Mouse (Mus musculus): ENCODE measurements at regions not wholly inside any gene's neighbourhood (a gene's known extent, or its start where the extent isn't known, plus 50 kb on each side); places are given as distances from the start of the nearest gene placed in this dataset.
"Not testable (repeated sequence)": the region's sequence is repeated elsewhere in the genome, so short reads cannot be mapped to it uniquely, and the experiment has no call there.

DNA sequence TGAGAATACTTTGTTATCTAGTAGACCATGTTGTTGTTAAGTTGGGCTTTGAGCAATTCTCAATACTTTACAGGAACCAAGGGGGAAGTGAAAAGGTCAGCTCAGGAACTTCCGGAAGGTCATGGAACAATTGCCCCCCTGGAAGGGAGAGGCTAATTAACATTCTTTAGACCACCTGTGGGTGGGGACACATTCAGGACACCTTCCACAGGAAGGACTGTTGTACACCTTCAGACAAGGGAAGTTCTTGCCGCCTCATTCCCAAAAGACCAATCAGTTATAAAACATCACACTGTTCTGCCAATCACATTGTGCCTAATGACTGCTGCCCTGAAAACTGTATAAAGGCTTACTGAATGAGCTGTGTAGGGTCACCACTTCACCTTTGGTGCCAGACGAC lies 701.2 kb downstream of the Trib2 start:
- H3K4me3 ChIP-seq (ENCODE audit: insufficient read depth, low read depth, low read length): no peak overlapping the region
- no peaks in the 10 kb centered on the region for H3K4me1 ChIP-seq (ENCODE audit: control insufficient read depth, insufficient read depth, insufficient read length, low read length)
- no peak overlapping the region for H3K27ac ChIP-seq (replicated peaks; ENCODE audit: low read depth, low read length)

DNA sequence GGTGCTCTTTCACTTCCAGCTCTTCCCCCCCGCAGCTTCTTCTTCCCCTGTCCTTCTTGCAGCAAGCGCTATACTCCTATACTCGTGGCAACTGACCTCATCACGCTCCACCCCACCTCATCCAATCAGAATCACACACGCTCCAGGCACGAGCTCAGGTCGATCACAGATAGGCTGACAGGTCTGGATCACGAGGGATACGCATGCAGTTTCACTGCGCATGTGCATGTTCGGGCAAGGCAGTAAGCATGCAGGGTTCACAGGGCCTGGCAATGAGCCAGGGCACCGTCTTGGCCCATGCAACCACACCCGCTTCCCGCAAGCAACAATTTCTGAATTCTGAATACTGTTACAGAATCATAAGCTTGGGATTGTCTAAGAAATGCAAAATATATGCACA lies 701.9 kb downstream of the Trib2 start:
- Histone ChIP-seq H3K27ac (replicated peaks; ENCODE audit: low read depth, low read length) (no peak overlapping the region), H3K4me3 (ENCODE audit: insufficient read depth, low read depth, low read length) (no peak overlapping the region), H3K4me1 (ENCODE audit: control insufficient read depth, insufficient read depth, insufficient read length, low read length) (no peaks in the 10 kb centered on the region)

DNA sequence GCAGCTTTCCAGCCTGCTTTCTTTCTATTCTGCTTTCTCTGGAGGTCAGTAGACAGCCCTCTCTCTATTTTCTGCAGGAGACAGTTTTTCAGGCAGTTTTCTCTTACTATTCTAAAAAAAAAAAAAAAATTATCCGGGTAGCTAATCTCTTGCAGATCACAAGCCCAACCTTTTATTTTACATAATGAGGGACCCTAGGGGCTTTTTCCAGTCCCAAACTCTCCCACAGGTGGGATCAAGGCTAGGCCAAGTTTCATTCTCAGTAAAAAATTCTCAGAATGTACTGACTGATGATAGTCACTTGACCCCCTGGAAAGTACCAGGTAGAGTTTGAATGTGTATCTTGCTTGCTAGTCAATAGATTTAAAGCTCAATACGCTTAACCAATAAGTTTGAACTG lies 705.7 kb downstream of the Trib2 start:
- no peak overlapping the region for H3K4me3 ChIP-seq (ENCODE audit: insufficient read depth, low read depth, low read length)
- H3K27ac ChIP-seq (replicated peaks; ENCODE audit: low read depth, low read length): no peak overlapping the region
- no peaks in the 10 kb centered on the region for H3K4me1 ChIP-seq (ENCODE audit: control insufficient read depth, insufficient read depth, insufficient read length, low read length)

DNA sequence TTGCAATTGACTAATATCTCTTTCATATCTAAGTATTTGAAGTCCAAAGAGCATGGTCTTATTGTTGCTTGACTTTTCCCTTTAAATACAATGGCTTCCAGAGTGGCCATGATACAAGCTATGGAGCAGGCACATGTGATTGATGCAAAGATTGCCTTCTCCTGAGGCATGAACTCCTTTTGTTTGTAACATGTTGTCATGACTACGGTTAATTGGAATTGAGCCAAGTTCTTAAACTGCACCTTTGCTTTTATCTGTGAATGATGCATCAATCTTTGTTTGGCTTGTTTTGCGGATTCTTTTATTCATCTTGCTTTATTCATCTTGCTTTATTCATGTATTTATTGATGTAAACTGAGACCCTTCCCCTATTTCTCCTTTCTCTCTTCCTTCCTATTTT lies 711.8 kb downstream of the Trib2 start:
- Histone ChIP-seq H3K4me3 (ENCODE audit: insufficient read depth, low read depth, low read length) (no peak overlapping the region), H3K27ac (replicated peaks; ENCODE audit: low read depth, low read length) (no peak overlapping the region), H3K4me1 (ENCODE audit: control insufficient read depth, insufficient read depth, insufficient read length, low read length) (no peaks in the 10 kb centered on the region)

DNA sequence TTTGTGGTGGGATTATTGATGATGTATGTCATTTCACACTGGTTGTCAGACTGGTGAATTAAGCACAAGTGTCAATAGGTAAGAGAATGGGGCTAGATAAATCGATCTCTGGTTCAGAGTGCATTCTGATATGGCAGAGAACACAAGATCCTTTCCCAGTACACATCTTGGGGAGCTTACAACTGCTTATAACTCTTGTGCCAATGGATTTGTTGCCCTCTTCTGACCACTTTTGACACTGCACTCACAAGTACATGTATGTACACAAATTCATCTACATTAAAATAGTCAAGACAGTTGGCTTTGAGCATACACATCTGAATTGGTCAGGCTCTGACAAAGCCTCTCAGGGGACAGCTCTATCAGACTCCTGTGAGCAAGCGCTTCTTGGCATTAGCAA lies 738.1 kb downstream of the Trib2 start:
- H3K4me1 ChIP-seq (ENCODE audit: control insufficient read depth, insufficient read depth, insufficient read length, low read length): no peaks in the 10 kb centered on the region
- no peak overlapping the region for H3K4me3 ChIP-seq (ENCODE audit: insufficient read depth, low read depth, low read length)
- H3K27ac ChIP-seq (replicated peaks; ENCODE audit: low read depth, low read length): no peak overlapping the region

DNA sequence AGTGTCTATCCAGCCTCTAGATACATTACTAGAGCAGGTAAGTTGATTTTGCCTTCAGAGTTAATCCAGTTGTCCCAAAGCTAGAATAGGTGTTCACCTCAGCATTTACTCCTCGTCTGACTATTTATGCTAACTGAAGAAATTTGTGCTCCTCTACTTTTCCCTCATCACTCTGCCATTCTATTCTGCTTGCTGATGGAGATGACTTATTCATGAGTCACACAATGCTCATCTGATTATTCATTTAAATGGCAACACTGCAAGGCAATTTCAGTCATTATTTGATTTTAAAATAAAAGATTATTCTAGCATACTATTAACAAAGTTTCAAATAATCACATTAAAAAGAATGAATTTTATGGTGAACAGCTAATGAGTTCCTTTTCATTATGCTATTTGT lies 752.4 kb downstream of the Trib2 start:
- Histone ChIP-seq H3K27ac (replicated peaks; ENCODE audit: low read depth, low read length) (no peak overlapping the region), H3K4me3 (ENCODE audit: insufficient read depth, low read depth, low read length) (no peak overlapping the region), H3K4me1 (ENCODE audit: control insufficient read depth, insufficient read depth, insufficient read length, low read length) (no peaks in the 10 kb centered on the region)

DNA sequence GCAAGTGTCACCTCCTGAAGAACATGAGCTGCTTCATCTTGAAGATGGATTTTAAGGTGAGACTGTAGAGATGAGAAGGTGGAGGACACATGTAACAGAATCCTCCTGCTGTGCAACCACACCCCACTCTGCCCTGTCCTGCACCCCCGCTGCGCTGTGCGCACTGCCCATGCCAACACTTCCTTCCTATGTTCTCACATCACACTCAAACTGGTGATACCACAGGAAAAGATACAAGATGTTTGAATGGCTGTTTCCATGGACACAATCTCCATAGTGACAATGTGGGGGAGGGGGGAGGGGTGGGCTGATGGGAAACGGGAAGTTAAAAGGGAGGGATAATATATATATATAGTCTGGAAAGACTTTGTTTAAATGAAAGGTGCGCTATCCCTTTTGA lies 765.3 kb downstream of the Trib2 start:
- Histone ChIP-seq H3K4me3 (ENCODE audit: insufficient read depth, low read depth, low read length) (no peak overlapping the region), H3K27ac (replicated peaks; ENCODE audit: low read depth, low read length) (no peak overlapping the region), H3K4me1 (ENCODE audit: control insufficient read depth, insufficient read depth, insufficient read length, low read length) (no peaks in the 10 kb centered on the region)

DNA sequence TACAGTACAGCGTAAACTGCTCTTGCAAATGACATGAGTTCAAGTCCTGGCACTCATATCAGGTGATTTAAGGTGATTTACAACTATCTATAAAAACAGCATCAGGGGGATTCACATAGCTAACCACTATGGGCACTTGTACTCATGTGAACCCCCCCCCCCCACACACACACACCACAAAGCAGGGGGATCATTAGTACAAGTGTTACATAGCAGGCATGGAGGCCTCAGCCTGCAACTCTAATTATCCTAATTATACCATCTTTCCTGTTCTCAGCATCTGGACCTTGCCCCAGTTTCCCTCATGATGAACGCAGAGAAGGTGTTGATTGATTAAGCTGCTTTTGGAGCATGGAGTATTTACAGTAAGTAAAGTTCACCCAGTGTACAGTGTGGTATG lies 773.5 kb downstream of the Trib2 start:
- H3K27ac ChIP-seq (replicated peaks; ENCODE audit: low read depth, low read length): no peak overlapping the region
- no peaks in the 10 kb centered on the region for H3K4me1 ChIP-seq (ENCODE audit: control insufficient read depth, insufficient read depth, insufficient read length, low read length)

DNA sequence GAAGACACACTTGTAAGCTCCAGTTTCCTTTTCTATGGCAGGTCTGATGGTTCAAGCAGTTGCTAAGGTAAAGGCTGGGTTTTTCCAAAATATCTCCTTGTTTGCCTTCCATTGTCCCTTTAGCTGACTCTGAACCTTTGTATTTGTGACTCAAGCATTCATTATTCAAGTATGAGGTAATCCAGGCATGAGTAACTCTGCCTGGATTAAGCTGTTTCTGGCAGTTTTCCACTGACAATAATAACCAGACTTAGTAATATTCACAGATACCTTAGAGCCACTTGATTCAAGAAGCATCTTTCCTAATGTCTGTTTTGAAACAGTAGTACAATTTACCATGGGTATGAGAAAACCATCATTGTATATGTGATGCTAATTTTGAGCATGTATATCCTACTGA lies 805.6 kb downstream of the Trib2 start:
- H3K4me1 ChIP-seq (ENCODE audit: control insufficient read depth, insufficient read depth, insufficient read length, low read length): no peaks in the 10 kb centered on the region
- no peak overlapping the region for H3K4me3 ChIP-seq (ENCODE audit: insufficient read depth, low read depth, low read length)
- H3K27ac ChIP-seq (replicated peaks; ENCODE audit: low read depth, low read length): no peak overlapping the region

More for the DNA sequence above, 773.5 kb downstream of the Trib2 start:
- no peak overlapping the region for H3K4me3 ChIP-seq (ENCODE audit: insufficient read depth, low read depth, low read length)

DNA sequence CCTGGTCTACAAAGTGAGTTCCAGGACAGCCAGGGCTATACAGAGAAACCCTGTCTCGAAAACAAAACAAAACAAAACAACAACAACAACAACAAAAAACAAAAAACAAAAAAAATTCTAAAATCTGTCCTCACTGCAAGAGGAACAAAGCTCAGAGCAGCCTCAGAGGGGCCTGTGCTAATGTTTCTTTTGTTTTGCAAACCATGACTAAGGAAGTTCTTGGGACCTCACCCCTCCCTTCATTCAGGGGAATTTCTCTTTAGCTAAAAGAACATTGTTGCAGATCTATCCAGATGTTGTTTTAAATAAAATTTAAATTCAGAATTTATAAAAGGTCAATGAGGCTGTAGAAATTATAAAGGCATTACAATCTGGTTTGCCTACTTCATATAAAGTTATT lies 814.3 kb downstream of the Trib2 start:
- not testable (repeated sequence) for H3K4me1 ChIP-seq (ENCODE audit: control insufficient read depth, insufficient read depth, insufficient read length, low read length); H3K4me3 ChIP-seq (ENCODE audit: insufficient read depth, low read depth, low read length); H3K27ac ChIP-seq (replicated peaks; ENCODE audit: low read depth, low read length)

All from brown adipose tissue, adult 24 weeks (tissue).